Mouse (Mus musculus): Measurements from ENCODE around the gene Rrp15.
"Not testable (repeated sequence)": the region's sequence is repeated elsewhere in the genome, so short reads cannot be mapped to it uniquely, and the experiment has no call there.

The Rrp15 gene

DNA sequence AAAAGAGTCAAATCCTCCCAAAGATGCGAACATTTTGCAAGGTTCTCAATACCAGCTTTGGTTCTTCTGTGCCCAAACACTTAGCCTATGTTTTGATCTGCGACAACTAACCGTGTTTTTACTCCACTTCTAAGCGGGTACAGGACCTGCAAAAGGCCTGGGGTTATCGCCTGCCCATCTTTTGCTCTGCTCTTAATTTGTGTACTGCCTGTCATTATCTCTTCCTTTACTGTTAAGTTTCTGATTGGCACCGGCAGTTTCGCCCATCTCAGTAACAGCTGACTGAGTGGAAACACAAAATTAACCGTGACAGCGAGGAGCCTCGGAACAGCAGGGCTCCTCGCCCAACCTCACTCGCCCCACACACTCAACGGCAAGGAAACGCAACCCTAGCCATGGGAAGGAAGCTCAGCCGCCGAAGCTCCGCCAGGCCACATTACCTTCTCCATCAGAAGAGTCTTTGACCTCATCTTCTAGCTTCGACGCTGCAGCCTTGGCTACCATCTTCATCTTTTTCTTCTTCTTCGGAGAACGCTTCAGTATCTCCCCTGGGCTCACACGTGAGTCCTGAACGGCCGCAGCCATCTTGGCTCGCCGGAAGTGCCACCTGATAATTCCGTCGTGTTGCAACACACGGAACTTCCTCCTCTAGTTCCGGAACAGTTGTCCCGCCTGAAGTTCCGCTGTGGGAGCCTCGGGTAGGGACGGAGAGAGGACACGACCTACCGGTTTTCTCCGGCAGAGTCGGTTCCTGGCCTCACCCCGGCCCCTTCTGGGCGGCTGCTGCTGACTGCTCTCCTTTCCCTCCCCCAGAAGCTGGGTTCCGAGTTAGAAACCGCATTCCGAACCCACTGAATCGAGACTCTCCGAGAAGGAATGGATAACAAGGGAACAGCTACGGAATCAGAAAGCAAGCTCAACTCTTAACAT is at the start of gene Rrp15:
TSS of gene Rrp15 (minus strand) at position 635 of the 930 bp plus-strand sequence.
- peak; percentile 23 for DNase-seq (ENCODE audit: extremely low read depth, low read depth, low spot score)

DNA sequence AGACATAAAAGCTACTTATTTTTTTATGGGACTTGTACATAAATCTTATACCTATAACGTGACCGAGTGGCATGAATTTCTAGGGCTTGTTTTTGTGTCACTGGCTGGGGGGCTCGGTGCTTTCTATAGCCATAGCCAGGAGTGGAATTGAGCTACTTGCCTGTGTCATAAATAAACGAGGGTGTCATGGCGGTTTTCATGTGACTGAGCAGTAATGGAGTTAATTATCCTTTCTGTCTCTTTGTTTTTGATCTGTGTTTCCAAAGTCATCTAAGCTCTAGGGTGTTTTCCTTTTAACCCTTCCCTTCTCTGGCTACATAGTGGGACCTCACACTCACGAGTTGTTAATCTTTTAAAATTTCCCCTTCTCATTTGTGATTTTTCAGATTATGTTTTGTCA is 48.8 kb upstream of the Rrp15 start:
- DNase-seq (ENCODE audit: extremely low read depth, low read depth, low spot score): no peak

GRCm38 (mm10) chr1:186785359-186785758 is 36.2 kb upstream of the Rrp15 start:
- no peak for DNase-seq (ENCODE audit: extremely low read depth, low read depth, low spot score)

DNA sequence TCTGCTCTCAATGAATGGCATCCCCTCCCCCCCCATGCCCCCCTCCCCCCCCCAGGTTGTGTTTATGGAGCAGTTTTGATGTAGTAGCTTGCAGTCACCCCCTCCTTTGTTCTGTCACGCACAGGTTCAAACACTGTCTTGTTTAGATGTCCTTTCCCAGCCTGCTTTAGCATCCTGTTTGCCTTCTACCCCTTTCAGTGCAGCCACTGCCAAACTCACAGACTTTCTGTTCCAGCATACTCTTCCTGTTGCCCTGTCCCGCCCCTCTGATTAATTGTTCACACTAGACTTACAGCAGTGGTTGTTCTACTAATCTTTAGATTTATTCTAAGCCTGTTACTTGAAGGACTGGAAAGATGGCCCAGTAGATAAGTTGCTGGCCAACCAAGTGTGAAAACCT is 31.7 kb upstream of the Rrp15 start:
- DNase-seq (ENCODE audit: extremely low read depth, low read depth, low spot score): no peak

DNA sequence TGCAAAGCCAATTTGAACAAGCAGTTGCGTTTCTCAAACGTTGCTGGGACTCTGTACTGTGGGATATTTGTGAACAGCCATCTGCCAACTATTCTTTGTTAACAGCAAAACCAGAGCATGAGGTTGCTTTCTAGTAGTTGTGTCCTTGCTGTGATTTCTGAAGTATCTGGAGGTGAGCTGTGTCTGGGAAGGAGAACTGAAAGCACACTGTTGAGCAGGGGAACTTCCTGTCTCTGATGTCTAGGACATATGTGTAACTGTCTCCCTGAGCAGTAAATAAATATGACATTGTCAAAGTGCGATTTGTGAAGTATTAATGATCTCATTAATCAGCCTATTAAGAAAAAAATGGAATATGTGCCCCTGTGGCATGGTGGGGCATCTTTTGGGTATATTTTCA is 24.0 kb upstream of the Rrp15 start:
- no peak for DNase-seq (ENCODE audit: extremely low read depth, low read depth, low spot score)

GRCm38 (mm10) chr1:186772547-186773077 is 23.5 kb upstream of the Rrp15 start:
- DNase-seq (ENCODE audit: extremely low read depth, low read depth, low spot score): no peak

- DNase-seq (ENCODE audit: extremely low read depth, low read depth, low spot score): no peak
Observed at GRCm38 (mm10) chr1:186772005-186772404, 22.8 kb upstream of the Rrp15 start.

DNA sequence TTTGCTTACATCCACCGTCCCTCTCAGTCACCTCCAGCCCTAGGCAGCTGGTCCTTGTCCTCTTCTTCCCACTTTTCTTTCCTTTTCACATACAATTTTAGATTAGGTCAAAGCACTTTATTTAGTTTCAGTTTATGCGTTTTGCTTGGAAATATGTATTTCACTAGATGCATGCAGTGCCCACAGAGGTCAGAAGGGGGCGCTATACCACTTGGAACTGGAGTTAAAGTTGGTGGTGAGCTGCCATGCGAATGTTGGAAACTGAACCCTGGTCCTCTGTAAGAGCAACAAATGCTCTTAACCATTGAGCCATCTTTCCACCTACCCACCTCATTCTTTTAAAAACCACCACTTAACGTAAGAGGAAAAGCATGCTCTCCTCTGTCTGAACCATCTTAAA is 21.5 kb upstream of the Rrp15 start:
- DNase-seq (ENCODE audit: extremely low read depth, low read depth, low spot score): no peak

- no peak for DNase-seq (ENCODE audit: extremely low read depth, low read depth, low spot score)
Observed at GRCm38 (mm10) chr1:186768392-186768791, 19.2 kb upstream of the Rrp15 start.

GRCm38 (mm10) chr1:186763451-186763850 is 14.3 kb upstream of the Rrp15 start:
- DNase-seq (ENCODE audit: extremely low read depth, low read depth, low spot score): not testable (repeated sequence)

DNA sequence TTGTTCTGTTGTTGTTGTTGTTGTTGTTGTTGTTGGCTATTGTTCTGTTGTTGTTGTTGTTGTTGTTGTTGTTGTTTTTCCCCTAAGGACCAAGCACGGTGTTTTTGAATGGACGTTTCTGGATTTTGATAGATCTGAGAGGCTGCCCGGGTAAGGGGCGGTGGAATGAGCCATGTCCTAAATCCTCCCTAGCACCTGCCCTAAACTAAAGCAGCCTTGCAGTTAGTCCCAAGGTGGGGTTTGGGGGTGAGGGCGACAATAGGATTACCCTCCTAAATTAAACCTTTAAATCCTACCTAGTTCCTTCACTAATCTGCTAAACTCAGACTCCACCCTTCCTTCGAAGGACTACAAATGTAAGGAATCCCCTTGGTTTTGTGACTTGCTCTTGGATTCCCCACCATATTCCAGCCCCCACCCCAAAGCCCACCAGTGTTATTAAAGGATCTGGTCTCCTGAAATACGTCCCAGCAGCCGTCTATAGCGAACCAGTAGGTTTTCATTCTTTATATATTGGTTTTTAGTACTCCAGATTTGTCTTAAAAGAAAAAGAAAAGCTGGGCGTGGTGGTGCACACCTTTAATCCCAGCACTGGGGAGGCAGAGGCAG is 621 bp upstream of the Rrp15 start:
- no peak for DNase-seq (ENCODE audit: extremely low read depth, low read depth, low spot score)

- no peak for DNase-seq (ENCODE audit: extremely low read depth, low read depth, low spot score)
Observed at GRCm38 (mm10) chr1:186739828-186740227, 9.3 kb downstream of the Rrp15 start.

- DNase-seq (ENCODE audit: extremely low read depth, low read depth, low spot score): no peak
Observed at GRCm38 (mm10) chr1:186735537-186735936, 13.6 kb downstream of the Rrp15 start.

GRCm38 (mm10) chr1:186733052-186733451 is 16.1 kb downstream of the Rrp15 start:
- DNase-seq (ENCODE audit: extremely low read depth, low read depth, low spot score): no peak

GRCm38 (mm10) chr1:186728778-186729177 is 20.4 kb downstream of the Rrp15 start:
- DNase-seq (ENCODE audit: extremely low read depth, low read depth, low spot score): no peak

- DNase-seq (ENCODE audit: extremely low read depth, low read depth, low spot score): no peak
Observed at GRCm38 (mm10) chr1:186726117-186726516, 23.0 kb downstream of the Rrp15 start.

GRCm38 (mm10) chr1:186722299-186722698 is 26.9 kb downstream of the Rrp15 start:
- DNase-seq (ENCODE audit: extremely low read depth, low read depth, low spot score): no peak

- no peak for DNase-seq (ENCODE audit: extremely low read depth, low read depth, low spot score)
Observed at GRCm38 (mm10) chr1:186721846-186722245, 27.3 kb downstream of the Rrp15 start.

DNA sequence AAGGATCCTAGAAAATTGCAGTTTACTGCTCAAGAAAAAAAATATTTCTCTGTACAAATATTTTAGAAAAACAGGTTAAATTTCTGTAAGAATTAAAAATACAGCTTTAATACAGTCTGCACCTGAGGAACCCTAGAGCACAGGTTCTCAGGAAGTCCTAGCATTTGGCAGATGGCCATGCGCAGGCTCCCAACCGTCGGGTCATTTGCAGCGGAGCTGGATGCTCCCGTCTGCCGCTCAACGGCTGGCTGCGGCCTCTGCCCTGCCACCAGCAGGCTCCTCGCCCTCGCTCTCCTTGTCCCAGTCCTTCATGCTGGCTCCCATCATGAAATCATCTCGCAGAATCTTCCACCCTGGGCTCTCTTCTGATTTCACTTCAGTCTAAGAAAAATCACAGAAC is 28.0 kb downstream of the Rrp15 start:
- no peak for DNase-seq (ENCODE audit: extremely low read depth, low read depth, low spot score)

GRCm38 (mm10) chr1:186719708-186720107 is 29.4 kb downstream of the Rrp15 start:
- no peak for DNase-seq (ENCODE audit: extremely low read depth, low read depth, low spot score)

- no peak for DNase-seq (ENCODE audit: extremely low read depth, low read depth, low spot score)
Observed at GRCm38 (mm10) chr1:186718881-186719280, 30.3 kb downstream of the Rrp15 start.

Data from fat pad, adult 2 months (tissue).